Mouse (Mus musculus) midbrain, postnatal 0 days (tissue): ENCODE measurements around the gene Cryaa. TPM values are rescaled to one million over a fixed set of nuclear protein-coding genes. Genes with fewer than 3 reads are reported as not detected.

Experiments
- ATAC-seq: fragments of 200-750 bp; cut with Nextera tagmentation; 2 replicates; pipeline ENCODE4 v1.8.0; 2017; ENCODE audit warnings: moderate number of reproducible peaks, mild to moderate bottlenecking, moderate TSS enrichment, moderate library complexity; ENCODE audit not compliant: low FRiP score
- DNase-seq: peaks from one replicate; pipeline ENCODE4 v3.0.0-alpha.2; 2015; ENCODE audit warnings: low spot score
- H3K27ac ChIP-seq: fragments of 300-500 bp; sonication (generic); 2 replicates; pipeline ENCODE4 v1.5.1; 2014; ENCODE audit warnings: low read depth, mild to moderate bottlenecking, low read length, mixed read lengths
- H3K27me3 ChIP-seq: fragments of 300-500 bp; sonication (generic); 2 replicates; pipeline ENCODE4 v1.6.1; 2014; ENCODE audit warnings: low read length, control low read depth, mixed read lengths; ENCODE audit not compliant: insufficient read depth
- H3K36me3 ChIP-seq: fragments of 300-500 bp; sonication (generic); 2 replicates; pipeline ENCODE4 v1.6.1; 2014; ENCODE audit warnings: low read length, control low read depth, mixed read lengths; ENCODE audit not compliant: insufficient read depth
- H3K4me1 ChIP-seq: fragments of 300-500 bp; sonication (generic); 2 replicates; pipeline ENCODE4 v1.6.1; 2014; ENCODE audit warnings: mild to moderate bottlenecking, control low read depth, antibody characterized with exemption, low read length, mixed read lengths; ENCODE audit not compliant: insufficient read depth
- H3K4me2 ChIP-seq: fragments of 300-500 bp; sonication (generic); 2 replicates; pipeline ENCODE4 v1.6.1; 2014; ENCODE audit warnings: low read depth, mild to moderate bottlenecking, low read length, mixed read lengths; ENCODE audit not compliant: poor library complexity, severe bottlenecking
- H3K4me3 ChIP-seq: fragments of 300-500 bp; sonication (generic); 2 replicates; pipeline ENCODE4 v1.5.1; 2014; ENCODE audit warnings: low read depth, mild to moderate bottlenecking, low read length, moderate library complexity
- H3K9ac ChIP-seq: fragments of 300-500 bp; sonication (generic); replicated peaks from 2 replicates; pipeline ENCODE4 v1.6.1; 2014; ENCODE audit warnings: mild to moderate bottlenecking, low read length, moderate library complexity, mixed read lengths; ENCODE audit not compliant: poor library complexity, severe bottlenecking
- H3K9me3 ChIP-seq: fragments of 300-500 bp; sonication (generic); 2 replicates; pipeline ENCODE4 v1.6.1; 2016; ENCODE audit warnings: low read length, control low read depth
- CTCF ChIP-seq: IDR thresholded peaks from 2 replicates; pipeline ENCODE4 v1.5.1; 2016; ENCODE audit warnings: antibody characterized with exemption, mild to moderate bottlenecking
- WGBS: fragments of 180-500 bp; shearing (Covaris S2); extraction: QIAGEN DNeasy Blood & Tissue Kit; methylation state at CpG from one replicate; pipeline ENCODE4 v1.1.7; 2014; 5-methylcytosine and 5-hydroxymethylcytosine counted together
- polyA plus RNA-seq: library from polyadenylated mRNA; unstranded; fragments of >200 nt; fragmentation: Nextera tagmentation; extraction: Ambion mirVana; gene quantifications from 2 replicates; pipeline ENCODE4 v1.2.1, GENCODE M21; 2015
- total RNA-seq: library from RNA; depleted of rRNA; stranded (reverse); fragments of >200 nt; gene quantifications from 2 replicates; pipeline ENCODE4 v1.2.3, GENCODE M21; 2014

Gene Cryaa
- total and polyA plus RNA-seq, 2 experiments from 2014 or later = 0.37 to 1.6 TPM

GRCm38 (mm10) chr17:31642913-31643312, 34.7 kb upstream of the Cryaa start:
- Histone ChIP-seq H3K4me3 (no peak overlapping the region), H3K9ac (no peak overlapping the region), H3K4me1 (no peaks in the 10 kb centered on the region), H3K27ac (no peak overlapping the region), H3K36me3 (peaks cover 13% of the 10 kb centered on the region), H3K9me3 (no peaks in the 10 kb centered on the region), H3K4me2 (no peak overlapping the region), H3K27me3 (no peaks in the 10 kb centered on the region)
- DNase-seq (no peak), ATAC-seq (no peak)
- 75% methylated on average over 4 of the region's 4 CpGs for WGBS
- no peak for TF ChIP-seq CTCF

- no peak for TF ChIP-seq CTCF
- WGBS = 93% methylated on average over 5 of the region's 5 CpGs
- DNase-seq (no peak), ATAC-seq (peak; percentile 38; the same call in 1 of the 2 replicates)
- peaks cover 29% of the 10 kb centered on the region for H3K36me3 ChIP-seq
- H3K4me1 ChIP-seq = no peaks in the 10 kb centered on the region
- H3K4me2 ChIP-seq = no peak overlapping the region
- no peak overlapping the region for H3K9ac ChIP-seq
- no peak overlapping the region for H3K4me3 ChIP-seq
- no peak overlapping the region for H3K27ac ChIP-seq
- H3K9me3 ChIP-seq = no peaks in the 10 kb centered on the region
- no peaks in the 10 kb centered on the region for H3K27me3 ChIP-seq
Measured at GRCm38 (mm10) chr17:31646199-31647002, 31.2 kb upstream of the Cryaa start.

GRCm38 (mm10) chr17:31652152-31652551, 25.5 kb upstream of the Cryaa start:
- no peak for TF ChIP-seq CTCF
- H3K27ac ChIP-seq = no peak overlapping the region
- ATAC-seq (no peak), DNase-seq (no peak)
- H3K9ac ChIP-seq = no peak overlapping the region
- no peak overlapping the region for H3K4me2 ChIP-seq
- 0 out of 2 replicates have a peak, but pooled peaks cover under 1% of the 10 kb centered on the region for H3K4me1 ChIP-seq
- no peaks in the 10 kb centered on the region for H3K9me3 ChIP-seq
- no peak overlapping the region for H3K4me3 ChIP-seq
- WGBS = 84% methylated on average over 14 of the region's 14 CpGs
- H3K36me3 ChIP-seq = peaks cover 41% of the 10 kb centered on the region
- no peaks in the 10 kb centered on the region for H3K27me3 ChIP-seq

- peaks cover 35% of the 10 kb centered on the region for H3K36me3 ChIP-seq
- ATAC-seq = no peak
- 87% methylated on average over 6 of the region's 6 CpGs for WGBS
- no peaks in the 10 kb centered on the region for H3K27me3 ChIP-seq
- no peak for TF ChIP-seq CTCF
- peaks cover 7% of the 10 kb centered on the region for H3K4me1 ChIP-seq
- no peak overlapping the region for H3K27ac ChIP-seq
- H3K9ac ChIP-seq = no peak overlapping the region
- no peak overlapping the region for H3K4me3 ChIP-seq
- no peak for DNase-seq
- H3K4me2 ChIP-seq = no peak overlapping the region
- no peaks in the 10 kb centered on the region for H3K9me3 ChIP-seq
Measured at GRCm38 (mm10) chr17:31653277-31653676, 24.3 kb upstream of the Cryaa start.

- peaks cover 31% of the 10 kb centered on the region for H3K36me3 ChIP-seq
- no peaks in the 10 kb centered on the region for H3K9me3 ChIP-seq
Measured at GRCm38 (mm10) chr17:31655366-31655765, 22.2 kb upstream of the Cryaa start.

GRCm38 (mm10) chr17:31656682-31657081, 20.9 kb upstream of the Cryaa start:
- DNase-seq (no peak), ATAC-seq (no peak)
- H3K4me3 ChIP-seq = no peak overlapping the region
- H3K4me1 ChIP-seq = peaks cover 7% of the 10 kb centered on the region
- no peaks in the 10 kb centered on the region for H3K27me3 ChIP-seq
- H3K9ac ChIP-seq = no peak overlapping the region
- H3K4me2 ChIP-seq = no peak overlapping the region
- WGBS = 83% methylated on average over 5 of the region's 5 CpGs
- no peak overlapping the region for H3K27ac ChIP-seq
- TF ChIP-seq CTCF = no peak
- no peaks in the 10 kb centered on the region for H3K9me3 ChIP-seq
- H3K36me3 ChIP-seq = peaks cover 19% of the 10 kb centered on the region

More at GRCm38 (mm10) chr17:31655366-31655765, 22.2 kb upstream of the Cryaa start:
- Histone ChIP-seq H3K4me2 (no peak overlapping the region), H3K4me3 (no peak overlapping the region), H3K27me3 (no peaks in the 10 kb centered on the region), H3K9ac (no peak overlapping the region), H3K27ac (no peak overlapping the region), H3K4me1 (peaks cover 7% of the 10 kb centered on the region)
- DNase-seq (no peak), ATAC-seq (no peak)
- WGBS = 71% methylated on average over 4 of the region's 4 CpGs
- TF ChIP-seq CTCF = no peak
